Mouse (Mus musculus) kidney, postnatal 0 days (tissue): ENCODE measurements around the gene Nagk. TPM values are rescaled to one million over a fixed set of nuclear protein-coding genes. Genes with fewer than 3 reads are reported as not detected.

Experiments used
- ATAC-seq: fragments of 200-750 bp; cut with Nextera tagmentation; replicated peaks from 2 replicates; pipeline ENCODE4 v1.8.0; 2017; ENCODE audit warnings: low read depth, moderate number of reproducible peaks, moderate TSS enrichment, moderate library complexity; ENCODE audit not compliant: low FRiP score
- DNase-seq: peaks from one replicate; pipeline ENCODE4 v3.0.0-alpha.2; 2016; ENCODE audit warnings: low spot score
- H3K27ac ChIP-seq: fragments of 300-500 bp; sonication (generic); 2 replicates; pipeline ENCODE4 v1.5.1; 2014; ENCODE audit warnings: mild to moderate bottlenecking
- H3K27me3 ChIP-seq: fragments of 300-500 bp; sonication (generic); 2 replicates; pipeline ENCODE4 v1.6.1; 2014; ENCODE audit warnings: low read length, mixed read lengths; ENCODE audit not compliant: insufficient read depth
- H3K36me3 ChIP-seq: fragments of 300-500 bp; sonication (generic); 2 replicates; pipeline ENCODE4 v1.6.1; 2014; ENCODE audit warnings: low read length, mixed read lengths; ENCODE audit not compliant: insufficient read depth
- H3K4me1 ChIP-seq: fragments of 300-500 bp; sonication (generic); replicated peaks from 2 replicates; pipeline ENCODE4 v1.6.1; 2014; ENCODE audit warnings: antibody characterized with exemption, low read length, mixed read lengths; ENCODE audit not compliant: insufficient read depth
- H3K4me2 ChIP-seq: fragments of 300-500 bp; sonication (generic); 2 replicates; pipeline ENCODE4 v1.6.1; 2014; ENCODE audit warnings: mild to moderate bottlenecking, low read length, moderate library complexity, mixed read lengths
- H3K4me3 ChIP-seq: fragments of 300-500 bp; sonication (generic); replicated peaks from 2 replicates; pipeline ENCODE4 v1.5.1; 2014; ENCODE audit warnings: low read depth, low read length
- H3K9ac ChIP-seq: fragments of 300-500 bp; sonication (generic); 2 replicates; pipeline ENCODE4 v1.6.1; 2014; ENCODE audit warnings: low read depth, low read length
- H3K9me3 ChIP-seq: fragments of 300-500 bp; sonication (generic); replicated peaks from 2 replicates; pipeline ENCODE4 v1.6.1; 2016; ENCODE audit warnings: low read length, inconsistent platforms, mixed read lengths
- CTCF ChIP-seq: IDR thresholded peaks from 2 replicates; pipeline ENCODE4 v1.5.1; 2016; ENCODE audit warnings: antibody characterized with exemption, low read depth, mild to moderate bottlenecking, moderate library complexity
- WGBS: fragments of 180-500 bp; shearing (Covaris S2); extraction: QIAGEN DNeasy Blood & Tissue Kit; methylation state at CpG from one replicate; pipeline ENCODE4 v1.1.7; 2014; 5-methylcytosine and 5-hydroxymethylcytosine counted together
- polyA plus RNA-seq: library from polyadenylated mRNA; unstranded; fragments of >200 nt; fragmentation: Nextera tagmentation; extraction: Ambion mirVana; gene quantifications from 2 replicates; pipeline ENCODE4 v1.2.1, GENCODE M21; 2015

Nagk gene
- polyA plus RNA-seq, 1 experiment from 2014 or later = 56.8 TPM

DNA sequence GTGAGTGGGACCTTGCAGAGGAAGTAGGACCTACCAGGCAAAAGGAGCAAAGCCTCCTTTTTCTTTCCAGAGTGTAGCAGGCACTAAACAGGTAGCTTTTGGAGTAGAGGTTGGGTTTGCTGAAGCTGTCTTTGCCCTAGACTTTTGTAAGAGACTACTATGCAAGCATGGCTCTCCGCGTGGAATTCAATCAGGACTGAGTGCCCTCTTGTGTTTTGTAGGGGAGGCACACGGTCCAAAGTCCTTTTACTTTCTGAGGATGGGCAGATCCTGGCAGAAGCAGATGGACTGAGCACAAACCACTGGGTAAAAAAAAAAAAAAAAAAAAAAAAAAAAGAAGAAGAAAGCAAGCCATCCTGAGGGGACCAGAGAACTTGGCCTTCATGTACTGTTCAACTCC lies 1.9 kb downstream of the Nagk start:
- 49% methylated on average over 3 of the region's 3 CpGs for WGBS

GRCm38 (mm10) chr6:83802033-83802432 lies 7.3 kb downstream of the Nagk start:
- Histone ChIP-seq H3K36me3 (peaks cover 31% of the 10 kb centered on the region), H3K27ac (no peak overlapping the region), H3K4me1 (no peaks in the 10 kb centered on the region), H3K27me3 (no peaks in the 10 kb centered on the region), H3K4me2 (no peak overlapping the region), H3K9ac (no peak overlapping the region), H3K9me3 (no peaks in the 10 kb centered on the region), H3K4me3 (no peak overlapping the region)
- ATAC-seq (no peak), DNase-seq (no peak)
- no peak for TF ChIP-seq CTCF
- WGBS = 93% methylated on average over 5 of the region's 5 CpGs

More for the DNA sequence above, 1.9 kb downstream of the Nagk start:
- Histone ChIP-seq H3K27me3 (no peaks in the 10 kb centered on the region), H3K27ac (0 out of 2 replicates have a peak overlapping the region, but pooled peaks have one; percentile 11), H3K9ac (no peak overlapping the region), H3K36me3 (peaks cover 16% of the 10 kb centered on the region), H3K9me3 (no peaks in the 10 kb centered on the region), H3K4me3 (no peak overlapping the region), H3K4me2 (no peak overlapping the region), H3K4me1 (peaks cover 8% of the 10 kb centered on the region; the same call in 1 of the 2 replicates)
- ATAC-seq (no peak), DNase-seq (peak; percentile 40)
- TF ChIP-seq CTCF = peak; percentile 30; the same call in 1 of the 2 replicates

GRCm38 (mm10) chr6:83802846-83803245 lies 8.1 kb downstream of the Nagk start:
- WGBS = 90% methylated on average over 3 of the region's 3 CpGs

DNA sequence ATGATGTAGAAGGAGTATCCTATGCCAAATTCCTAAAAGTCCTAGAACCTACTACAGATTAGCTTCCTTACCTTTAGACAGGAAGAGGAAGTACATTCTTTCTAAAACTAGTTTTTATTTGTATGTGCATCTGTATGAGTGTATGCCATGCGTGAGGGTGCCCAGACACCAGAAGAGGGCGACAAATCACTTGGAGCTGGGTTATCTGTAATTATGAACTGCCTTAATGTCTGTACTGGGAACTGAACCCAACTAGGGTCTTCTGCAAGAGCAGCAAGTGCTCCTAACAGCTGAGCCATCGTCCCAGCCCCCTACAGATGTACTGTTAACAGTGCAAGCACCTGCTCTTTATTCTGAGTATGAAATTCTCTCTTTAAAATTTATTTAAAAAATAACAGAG lies 21.0 kb downstream of the Nagk start:
- no peaks in the 10 kb centered on the region for H3K9me3 ChIP-seq
- H3K27me3 ChIP-seq = no peaks in the 10 kb centered on the region
- H3K4me1 ChIP-seq = no peaks in the 10 kb centered on the region
- peaks cover 11% of the 10 kb centered on the region; the same call in 1 of the 2 replicates for H3K36me3 ChIP-seq
- TF ChIP-seq CTCF = 0 out of 2 replicates have a peak, but pooled peaks have one; percentile 8
- no peak overlapping the region for H3K27ac ChIP-seq
- H3K9ac ChIP-seq = no peak overlapping the region
- no peak overlapping the region for H3K4me2 ChIP-seq
- no peak for ATAC-seq
- DNase-seq = no peak
- 90% methylated on average over 3 of the region's 3 CpGs for WGBS
- no peak overlapping the region for H3K4me3 ChIP-seq

More at GRCm38 (mm10) chr6:83802846-83803245, 8.1 kb downstream of the Nagk start:
- no peak overlapping the region for H3K27ac ChIP-seq
- TF ChIP-seq CTCF = no peak
- no peaks in the 10 kb centered on the region for H3K27me3 ChIP-seq
- no peak overlapping the region for H3K4me2 ChIP-seq
- H3K9me3 ChIP-seq = no peaks in the 10 kb centered on the region
- DNase-seq (no peak), ATAC-seq (no peak)
- no peak overlapping the region for H3K4me3 ChIP-seq
- no peaks in the 10 kb centered on the region for H3K4me1 ChIP-seq
- no peak overlapping the region for H3K9ac ChIP-seq
- peaks cover 31% of the 10 kb centered on the region for H3K36me3 ChIP-seq

DNA sequence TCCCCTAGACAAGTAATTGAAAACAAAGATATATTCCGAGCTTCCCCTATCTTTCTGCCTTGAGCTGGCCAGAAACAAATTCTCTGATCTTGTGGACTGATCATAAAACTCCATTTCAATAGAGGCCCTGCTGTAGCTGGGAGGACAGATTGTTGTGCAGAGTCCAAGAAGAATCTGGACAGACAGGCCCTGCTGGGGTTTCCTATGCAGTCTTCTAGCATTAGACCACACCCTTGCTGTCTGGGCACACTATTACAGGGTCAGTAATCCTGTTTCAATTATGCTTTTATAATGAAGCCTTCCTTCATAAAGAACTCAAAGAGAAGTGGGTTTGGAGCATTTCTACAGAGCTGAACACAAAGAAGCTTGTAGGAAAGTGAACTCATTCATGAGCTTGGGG lies 24.2 kb downstream of the Nagk start:
- TF ChIP-seq CTCF = no peak

GRCm38 (mm10) chr6:83820727-83821515 lies 26.1 kb downstream of the Nagk start:
- DNase-seq (no peak), ATAC-seq (no peak)
- no peak for TF ChIP-seq CTCF
- H3K9ac ChIP-seq = no peak overlapping the region
- H3K9me3 ChIP-seq = no peaks in the 10 kb centered on the region
- H3K4me2 ChIP-seq = no peak overlapping the region
- H3K4me3 ChIP-seq = no peak overlapping the region
- no peaks in the 10 kb centered on the region for H3K36me3 ChIP-seq
- no peak overlapping the region for H3K27ac ChIP-seq
- H3K27me3 ChIP-seq = no peaks in the 10 kb centered on the region
- H3K4me1 ChIP-seq = no peaks in the 10 kb centered on the region
- 89% methylated on average over 2 of the region's 2 CpGs for WGBS

More for the DNA sequence above, 24.2 kb downstream of the Nagk start:
- Histone ChIP-seq H3K9me3 (no peaks in the 10 kb centered on the region), H3K4me2 (no peak overlapping the region), H3K4me1 (no peaks in the 10 kb centered on the region), H3K4me3 (no peak overlapping the region), H3K27me3 (no peaks in the 10 kb centered on the region), H3K9ac (no peak overlapping the region), H3K27ac (no peak overlapping the region), H3K36me3 (0 out of 2 replicates have a peak, but pooled peaks cover under 1% of the 10 kb centered on the region)
- ATAC-seq = no peak
- no peak for DNase-seq
- 54% methylated on average over 1 of the region's 1 CpGs for WGBS
